Mouse (Mus musculus) C2C12 (cell line): Measurements from ENCODE around the gene Uhrf1. TPM values are rescaled to one million over a fixed set of nuclear protein-coding genes. Genes with fewer than 3 reads are reported as not detected.

Experiments used
- H3K27me3 ChIP-seq: one replicate; pipeline ENCODE4 v1.6.1; 2011; ENCODE audit not compliant: control insufficient read depth, insufficient read depth, insufficient read length
- H3K36me3 ChIP-seq: one replicate; pipeline ENCODE4 v1.6.1; 2011; ENCODE audit not compliant: control insufficient read depth, insufficient read depth
- H3K4me3 ChIP-seq: one replicate; pipeline ENCODE4 v1.5.1; 2011; ENCODE audit warnings: mild to moderate bottlenecking, control low read depth; ENCODE audit not compliant: poor library complexity, insufficient read depth, severe bottlenecking
- H3K79me2 ChIP-seq: one replicate; pipeline ENCODE4 v1.6.1; 2011; ENCODE audit not compliant: control insufficient read depth, insufficient read depth
- H3K79me3 ChIP-seq: one replicate; pipeline ENCODE4 v1.6.1; 2011; ENCODE audit warnings: low read depth, control low read depth
- H3ac ChIP-seq: one replicate; pipeline ENCODE3; 2011; ENCODE audit warnings: low read depth; ENCODE audit not compliant: control insufficient read depth, insufficient read length
- CEBPB ChIP-seq: IDR thresholded peaks from one replicate; pipeline ENCODE4 v1.6.1; 2011; ENCODE audit warnings: low read depth, mild to moderate bottlenecking, control low read depth, moderate library complexity
- CTCF ChIP-seq: IDR thresholded peaks from one replicate; pipeline ENCODE4 v1.5.1; 2011; ENCODE audit not compliant: control insufficient read depth, insufficient read depth, insufficient read length
- FOSL1 ChIP-seq: IDR thresholded peaks from one replicate; pipeline ENCODE4 v1.8.0; 2011; ENCODE audit warnings: mild to moderate bottlenecking, low read length; ENCODE audit not compliant: poor library complexity, insufficient read depth, severe bottlenecking
- MAX ChIP-seq: IDR thresholded peaks from one replicate; pipeline ENCODE4 v1.6.1; 2011; ENCODE audit warnings: mild to moderate bottlenecking, control low read depth
- MYOD1 ChIP-seq: IDR thresholded peaks from one replicate; pipeline ENCODE4 v1.6.1; 2011; ENCODE audit warnings: low read depth; ENCODE audit not compliant: control insufficient read depth, insufficient read length
- MYOG ChIP-seq: IDR thresholded peaks from one replicate; pipeline ENCODE4 v1.6.1; 2011; ENCODE audit not compliant: control insufficient read depth, insufficient read length; ENCODE audit errors: extremely low read depth
- USF1 ChIP-seq: IDR thresholded peaks from one replicate; pipeline ENCODE4 v1.6.1; 2011; ENCODE audit warnings: low read depth, mild to moderate bottlenecking, control low read depth, moderate library complexity
- polyA plus RNA-seq: library from polyadenylated mRNA; unstranded; fragments of >200 nt; fragmentation: generic; extraction: Trizol; gene quantifications from one replicate; pipeline ENCODE4 v1.2.1, GENCODE M21; 2012; ENCODE audit warnings: missing spikeins

The Uhrf1 gene
- polyA plus RNA-seq, 1 experiment: 93.0 TPM

- no peaks in the 10 kb centered on the region for H3K36me3 ChIP-seq
- no peaks in the 10 kb centered on the region for H3K27me3 ChIP-seq
- TF ChIP-seq CTCF (no peak), MYOG (no peak), FOSL1 (no peak), MYOD1 (no peak)
- no peaks in the 10 kb centered on the region for H3K79me2 ChIP-seq
- no peak overlapping the region for H3ac ChIP-seq
- no peaks in the 10 kb centered on the region for H3K79me3 ChIP-seq
- H3K4me3 ChIP-seq: no peak overlapping the region
Measured at GRCm38 (mm10) chr17:56359183-56359725, 56.1 kb downstream of the Uhrf1 start.

DNA sequence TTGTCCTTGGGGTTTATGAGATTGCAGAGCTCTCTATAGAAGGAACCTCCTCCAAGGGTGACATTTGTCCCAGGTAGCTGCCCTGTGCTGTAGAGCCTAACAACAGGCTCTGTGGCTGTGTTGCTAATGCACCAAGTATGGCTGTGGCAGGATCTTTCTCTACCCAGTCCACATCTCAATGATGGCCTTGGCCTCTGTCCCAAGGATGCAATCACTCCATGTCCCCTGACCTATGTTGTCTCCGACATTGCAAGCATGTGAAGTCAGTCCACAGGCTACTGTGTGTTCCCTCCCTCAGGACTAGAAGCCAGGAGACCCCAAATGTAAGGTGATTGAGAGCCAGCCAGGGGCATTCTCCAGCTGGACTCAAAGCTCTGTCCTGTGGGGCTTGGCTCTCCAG lies 56.7 kb downstream of the Uhrf1 start:
- H3K79me3 ChIP-seq: no peaks in the 10 kb centered on the region
- no peaks in the 10 kb centered on the region for H3K36me3 ChIP-seq
- TF ChIP-seq CEBPB (no peak), FOSL1 (no peak), MYOD1 (no peak), MYOG (no peak), CTCF (no peak), USF1 (no peak), MAX (no peak)
- H3K27me3 ChIP-seq: no peaks in the 10 kb centered on the region
- no peak overlapping the region for H3ac ChIP-seq
- H3K4me3 ChIP-seq: no peak overlapping the region
- no peaks in the 10 kb centered on the region for H3K79me2 ChIP-seq

- Histone ChIP-seq H3K79me3 (no peaks in the 10 kb centered on the region), H3K79me2 (no peaks in the 10 kb centered on the region), H3K4me3 (no peak overlapping the region), H3K27me3 (no peaks in the 10 kb centered on the region), H3ac (no peak overlapping the region), H3K36me3 (no peaks in the 10 kb centered on the region)
- TF ChIP-seq FOSL1 (peak; percentile 6), MAX (peak; percentile 79), CEBPB (no peak)
Measured at GRCm38 (mm10) chr17:56360451-56360850, 57.3 kb downstream of the Uhrf1 start.

GRCm38 (mm10) chr17:56361542-56361941 lies 58.4 kb downstream of the Uhrf1 start:
- no peak overlapping the region for H3K4me3 ChIP-seq
- H3K36me3 ChIP-seq: no peaks in the 10 kb centered on the region
- TF ChIP-seq FOSL1 (no peak), MYOG (no peak)
- no peak overlapping the region for H3ac ChIP-seq
- H3K79me2 ChIP-seq: no peaks in the 10 kb centered on the region
- H3K79me3 ChIP-seq: no peaks in the 10 kb centered on the region
- no peaks in the 10 kb centered on the region for H3K27me3 ChIP-seq

GRCm38 (mm10) chr17:56365791-56366673 lies 62.9 kb downstream of the Uhrf1 start:
- no peaks in the 10 kb centered on the region for H3K27me3 ChIP-seq
- no peak overlapping the region for H3ac ChIP-seq
- H3K36me3 ChIP-seq: no peaks in the 10 kb centered on the region
- no peaks in the 10 kb centered on the region for H3K79me3 ChIP-seq
- H3K4me3 ChIP-seq: no peak overlapping the region
- no peak for TF ChIP-seq CTCF
- TF ChIP-seq MYOD1: no peak
- no peak for TF ChIP-seq FOSL1
- TF ChIP-seq MAX: no peak
- TF ChIP-seq CEBPB: no peak
- no peak for TF ChIP-seq MYOG
- no peak for TF ChIP-seq USF1
- no peaks in the 10 kb centered on the region for H3K79me2 ChIP-seq

- TF ChIP-seq MYOD1 (no peak), MYOG (no peak), MAX (no peak), CTCF (no peak), FOSL1 (no peak), CEBPB (no peak), USF1 (no peak)
- no peak overlapping the region for H3K4me3 ChIP-seq
- H3K79me2 ChIP-seq: no peaks in the 10 kb centered on the region
- H3K79me3 ChIP-seq: no peaks in the 10 kb centered on the region
- H3K27me3 ChIP-seq: no peaks in the 10 kb centered on the region
- no peak overlapping the region for H3ac ChIP-seq
- no peaks in the 10 kb centered on the region for H3K36me3 ChIP-seq
Measured at GRCm38 (mm10) chr17:56368291-56368790, 65.2 kb downstream of the Uhrf1 start.
